Mouse (Mus musculus): ENCODE results near the gene Hoxa2.

DNA sequence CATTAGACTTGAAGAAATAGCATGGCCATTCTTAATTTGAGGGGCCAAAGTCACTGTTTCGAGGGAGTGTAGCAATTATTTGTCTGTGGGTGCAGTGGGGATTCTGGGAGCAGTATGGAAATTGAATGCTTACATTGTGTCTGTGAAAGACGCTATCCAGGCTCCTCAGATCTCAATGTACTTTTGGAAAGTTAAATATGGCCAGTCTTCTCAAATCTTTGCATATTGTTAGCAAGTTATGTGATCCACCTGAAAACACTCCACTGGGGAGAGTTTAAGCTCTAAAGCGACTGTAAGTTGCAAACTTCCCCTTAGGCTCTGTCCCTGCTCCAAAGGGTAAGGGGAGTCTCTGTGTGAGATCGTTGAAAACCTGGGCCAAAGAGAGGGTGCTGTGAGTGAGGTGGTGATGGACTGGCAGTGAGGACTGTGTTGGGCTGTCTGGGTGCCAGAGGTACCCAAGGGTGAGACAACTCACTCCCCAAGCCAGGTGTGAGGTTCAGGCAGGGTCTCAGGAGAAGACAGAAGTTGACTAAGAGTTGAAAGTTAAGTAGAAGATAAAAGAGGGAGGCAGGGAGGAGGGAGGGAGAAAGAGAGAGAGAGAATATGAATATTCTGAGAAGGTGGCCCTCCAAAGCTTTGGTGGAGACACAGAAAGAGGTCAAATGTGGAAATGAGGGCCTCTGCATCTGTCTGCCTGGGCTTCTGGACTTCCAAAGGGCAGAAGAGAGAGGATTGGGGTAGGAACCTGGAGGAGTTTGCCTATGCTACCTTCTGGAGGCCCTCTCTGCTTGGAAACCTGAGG lies 42.5 kb upstream of the Hoxa2 start:
- TF ChIP-seq EP300 (IDR thresholded peaks at IDR 0.05; ENCODE audit: low read depth) (no peak), CTCF (IDR thresholded peaks at IDR 0.05; ENCODE audit: low read depth) (no peak)

Data from heart, postnatal 0 days (tissue).